Mouse (Mus musculus) ES-E14 (cell line): Measurements from ENCODE around the gene Tm2d3. TPM values are rescaled to one million over a fixed set of nuclear protein-coding genes. Genes with fewer than 3 reads are reported as not detected.

ENCODE experiments used
- DNase-seq: peaks from one replicate; pipeline ENCODE4 v3.0.0-alpha.2; 2013; ENCODE audit warnings: low read depth, low spot score
- H3K27ac ChIP-seq: 2 replicates; pipeline ENCODE4 v1.5.1; 2012; ENCODE audit warnings: low read depth, mild to moderate bottlenecking, low read length, moderate library complexity, mixed read lengths; ENCODE audit not compliant: poor library complexity, insufficient read depth, severe bottlenecking
- H3K36me3 ChIP-seq: 2 replicates; pipeline ENCODE4 v1.6.1; 2012; ENCODE audit warnings: mild to moderate bottlenecking, low read length, moderate library complexity, mixed read lengths; ENCODE audit not compliant: control insufficient read depth, poor library complexity, insufficient read depth, severe bottlenecking
- H3K4me1 ChIP-seq, 2 experiments: fragments of 150-350 bp in 1 of 2; sonication (generic) in 1 of 2; 2 replicates each; pipeline ENCODE4 v1.6.1; 2012; ENCODE audit warnings: low read length in 2 of 2, mild to moderate bottlenecking in 1 of 2, mixed read lengths in 1 of 2; ENCODE audit not compliant: control insufficient read depth in 2 of 2, insufficient read depth in 2 of 2, poor library complexity in 1 of 2
- H3K4me3 ChIP-seq, 2 experiments: fragments of 150-350 bp in 1 of 2; sonication (generic) in 1 of 2; 2 replicates each; pipeline ENCODE4 v1.5.1; 2012; ENCODE audit warnings: low read length in 2 of 2, low read depth in 1 of 2, mild to moderate bottlenecking in 1 of 2, mixed read lengths in 1 of 2; ENCODE audit not compliant: insufficient read depth in 1 of 2, poor library complexity in 1 of 2, severe bottlenecking in 1 of 2
- H3K9ac ChIP-seq: 2 replicates; pipeline ENCODE4 v1.6.1; 2012; ENCODE audit warnings: low read depth, mild to moderate bottlenecking, low read length, mixed read lengths; ENCODE audit not compliant: poor library complexity, insufficient read depth, severe bottlenecking
- H3K9me3 ChIP-seq: fragments of 150-350 bp; sonication (generic); 2 replicates; pipeline ENCODE4 v1.6.1; 2012; ENCODE audit warnings: low read depth, mild to moderate bottlenecking, low read length; ENCODE audit not compliant: control insufficient read depth, insufficient read depth
- CHD2 ChIP-seq: IDR thresholded peaks from 2 replicates; pipeline ENCODE4 v1.6.1; 2014; ENCODE audit warnings: mild to moderate bottlenecking, low read depth, low read length, inconsistent platforms
- HCFC1 ChIP-seq: IDR thresholded peaks from 2 replicates; pipeline ENCODE4 v1.6.1; 2012; ENCODE audit warnings: low read length, inconsistent platforms, borderline replicate concordance; ENCODE audit not compliant: insufficient read depth
- MAFK ChIP-seq: IDR thresholded peaks from 2 replicates; pipeline ENCODE4 v1.6.1; 2014; ENCODE audit warnings: mild to moderate bottlenecking, low read depth, low read length, inconsistent platforms; ENCODE audit not compliant: insufficient read depth
- ZC3H11A ChIP-seq: IDR thresholded peaks from 2 replicates; pipeline ENCODE4 v1.6.1; 2012; ENCODE audit warnings: low read depth, mild to moderate bottlenecking, inconsistent platforms, low read length, borderline replicate concordance
- ZNF384 ChIP-seq: IDR thresholded peaks from 2 replicates; pipeline ENCODE4 v1.6.1; 2012; ENCODE audit warnings: low read depth, low read length, inconsistent platforms
- in situ Hi-C, 2 experiments: fragments of 600-800 bp; cut with MboI; formaldehyde crosslinking; loops; one replicate each; pipeline ENCODE4 v1.15.1; 2025; ENCODE audit warnings: low sequenced_read_pairs in 2 of 2, inconsistent platforms in 1 of 2; ENCODE audit not compliant: unreplicated experiment in 2 of 2
- total RNA-seq: library from RNA; depleted of rRNA; stranded (reverse); fragments of 300-350 nt; gene quantifications from 2 replicates; pipeline ENCODE4 v1.2.3, GENCODE M21; 2012; rRNA removed

Gene Tm2d3
- total RNA-seq: 77.2 and 135 TPM in 2 replicates

DNA sequence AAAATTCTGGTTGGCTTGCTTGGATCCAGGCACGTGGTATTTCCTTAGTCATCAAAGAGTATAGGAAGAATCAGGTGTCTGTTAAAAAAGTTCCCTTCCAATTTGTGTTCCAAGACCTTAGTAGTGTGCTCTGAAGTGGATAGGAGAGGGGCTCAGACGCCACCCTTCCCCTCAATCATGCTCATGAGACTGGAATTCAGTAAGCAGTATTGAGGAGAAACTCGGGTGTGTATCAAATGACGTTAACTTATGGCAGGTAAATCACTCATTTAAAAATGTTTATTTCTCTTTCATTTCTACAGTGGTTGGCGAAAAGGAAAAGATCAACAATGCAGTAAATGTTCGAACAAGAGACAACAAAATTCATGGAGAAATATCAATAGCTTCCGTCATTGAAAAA is at the start of gene Tm2d3:
TSS of gene Tm2d3 (plus strand) at position 301 of the 400 bp plus-strand sequence.
- Histone ChIP-seq H3K9ac (no peak within 1 kb of the TSS), H3K4me1 (no peaks in the 10 kb centered on the region), H3K9me3 (no peaks in the 10 kb centered on the region), H3K27ac (no peak within 1 kb of the TSS), H3K36me3 (peaks cover 4% of the 10 kb centered on the region; the same call in 1 of the 2 replicates), H3K4me3 (no peak within 1 kb of the TSS)
- no peak for DNase-seq
- TF ChIP-seq HCFC1 (no peak), ZC3H11A (no peak)
- in situ Hi-C loops: no loop called here

DNA sequence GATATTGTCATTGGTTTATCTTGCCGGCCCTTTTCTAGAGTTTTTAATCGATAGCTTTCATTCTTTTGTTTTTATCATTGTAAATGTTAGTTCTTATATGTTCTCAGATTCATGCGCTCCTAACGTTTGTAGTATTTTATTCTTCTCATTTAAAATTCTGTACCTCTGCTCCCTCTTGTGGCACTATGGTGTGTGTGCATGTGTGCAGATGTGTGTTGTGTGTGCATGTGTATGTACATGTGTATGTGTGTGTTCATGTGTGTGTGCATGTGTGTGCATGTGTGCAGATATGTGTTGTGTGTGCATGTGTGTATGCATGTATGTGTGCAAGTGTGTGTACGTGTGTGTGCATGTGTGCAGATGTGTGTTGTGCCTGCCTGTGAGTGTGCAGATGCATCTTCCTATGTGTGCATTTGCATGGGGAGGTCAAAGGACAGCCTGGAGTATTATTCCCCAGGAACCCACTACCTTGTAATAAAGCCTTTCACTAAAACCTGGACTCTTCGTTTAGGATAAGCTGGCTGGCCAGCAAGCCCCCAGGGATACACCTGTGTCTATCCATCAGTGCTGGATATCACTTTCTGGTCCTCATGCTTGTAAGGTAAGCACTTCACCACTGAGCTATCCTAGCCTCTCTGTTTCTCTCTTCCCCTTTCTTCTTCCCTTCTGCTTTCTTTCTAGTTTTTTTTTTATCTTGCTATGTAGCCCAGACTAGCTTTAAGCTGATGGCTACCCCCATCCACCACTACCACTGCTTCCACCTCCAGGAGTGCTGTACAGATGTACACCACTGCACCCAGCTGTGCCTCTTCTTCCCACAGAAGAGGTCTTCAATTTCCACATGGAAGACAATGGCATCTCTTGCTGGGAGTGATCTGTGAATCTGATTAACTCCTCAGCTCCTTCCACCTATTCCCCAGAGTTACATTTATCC is 48.3 kb upstream of the Tm2d3 start:
- Histone ChIP-seq H3K9ac (no peak overlapping the region), H3K36me3 (peaks cover 3% of the 10 kb centered on the region), H3K9me3 (no peaks in the 10 kb centered on the region), H3K27ac (no peak overlapping the region), H3K4me1 (peaks cover 0 to 1% of the 10 kb centered on the region in 2 experiments; a peak in 1 of 4 replicates), H3K4me3 (no peak overlapping the region)
- TF ChIP-seq MAFK: no peak
- TF ChIP-seq HCFC1: no peak
- no peak for TF ChIP-seq ZC3H11A
- no peak for TF ChIP-seq ZNF384
- no peak for TF ChIP-seq CHD2
- in situ Hi-C loops: no loop called here
- DNase-seq: no peak

DNA sequence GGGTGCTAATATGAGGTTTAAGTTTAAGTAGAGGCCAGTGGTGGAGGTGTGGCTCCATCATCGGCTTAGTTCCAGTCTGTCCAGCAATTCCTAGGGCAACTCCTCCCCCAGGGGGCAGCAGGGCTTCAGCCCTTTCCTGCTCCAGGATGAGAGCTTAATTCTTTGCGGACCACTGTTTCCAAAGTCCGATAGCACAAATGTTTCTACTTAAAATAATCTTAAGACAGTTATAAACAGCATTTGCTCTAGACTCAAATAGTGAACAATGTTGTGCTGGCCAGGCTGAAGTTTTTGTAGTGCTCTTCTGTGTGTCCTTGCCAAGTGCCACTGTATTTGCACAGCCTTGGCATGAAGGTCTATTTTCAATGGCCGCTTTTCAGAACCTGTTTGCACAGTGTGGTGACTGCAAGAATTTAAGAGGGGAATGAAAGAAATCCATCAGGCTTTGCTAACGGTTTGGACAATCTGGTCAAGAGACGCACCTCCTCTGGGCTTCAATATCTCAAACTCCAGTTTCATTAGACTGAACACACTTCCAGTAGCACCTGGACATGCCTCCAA is 47.0 kb upstream of the Tm2d3 start:
- Histone ChIP-seq H3K36me3 (peaks cover 3% of the 10 kb centered on the region), H3K27ac (no peak overlapping the region), H3K9ac (no peak overlapping the region), H3K9me3 (peaks cover 2% of the 10 kb centered on the region; the same call in 1 of the 2 replicates), H3K4me1 (peaks cover 0 to 1% of the 10 kb centered on the region in 2 experiments; a peak in 1 of 4 replicates), H3K4me3 (peak overlapping the region; percentile 51 to 58)
- no peak for DNase-seq
- in situ Hi-C loops: no loop called here
- TF ChIP-seq HCFC1 (no peak), CHD2 (no peak), ZC3H11A (no peak), ZNF384 (no peak), MAFK (no peak)

DNA sequence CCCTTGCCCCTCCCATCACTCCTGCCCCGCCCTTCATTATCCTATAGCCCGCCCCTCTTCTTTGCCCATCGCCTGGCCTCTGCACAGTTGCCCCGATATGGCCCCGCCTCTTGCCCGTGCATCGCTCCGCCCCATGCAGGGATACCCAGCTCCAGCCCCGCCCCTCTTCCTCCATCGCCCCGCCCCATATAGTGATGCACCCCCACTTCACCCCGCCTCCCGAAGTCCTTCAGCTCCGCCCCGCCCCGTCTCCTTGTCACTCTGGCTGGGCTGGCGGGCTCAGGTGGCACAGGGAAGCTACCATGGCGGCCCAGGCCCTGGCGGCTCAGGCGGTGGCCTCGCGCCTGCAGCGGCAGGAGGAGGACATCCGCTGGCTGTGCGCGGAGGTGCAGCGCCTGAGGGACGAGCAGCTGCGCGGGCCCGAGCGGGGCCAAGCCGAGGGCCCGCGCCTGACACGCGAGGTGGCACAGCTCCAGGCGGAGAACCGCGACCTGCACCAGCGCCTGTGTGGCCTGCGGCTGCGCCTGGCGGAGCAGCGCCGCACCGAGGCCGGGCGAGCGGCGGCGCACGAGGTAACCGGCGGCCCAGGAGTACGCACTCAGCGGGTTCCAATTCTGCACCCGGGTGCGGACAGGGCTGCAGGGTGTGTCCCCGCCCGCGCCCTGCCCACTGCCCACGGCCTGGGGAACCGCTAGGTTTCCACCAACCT is 46.2 kb upstream of the Tm2d3 start, which contains the start of gene Tarsl2:
TSS of gene Tarsl2 (plus strand) at position 256 of the 709 bp plus-strand sequence.
- Histone ChIP-seq H3K4me1 (peaks cover 0 to 1% of the 10 kb centered on the region in 2 experiments; a peak in 1 of 4 replicates), H3K9me3 (peaks cover 2% of the 10 kb centered on the region; the same call in 1 of the 2 replicates), H3K36me3 (peaks cover 3% of the 10 kb centered on the region), H3K27ac (no peak within 1 kb of the TSS), H3K4me3 (peak within 1 kb of the TSS; percentile 91 to 92), H3K9ac (peak within 1 kb of the TSS; percentile 79)
- in situ Hi-C loops: no loop called here
- TF ChIP-seq HCFC1 (peak; percentile 51; the same call in 1 of the 2 replicates), ZNF384 (no peak), ZC3H11A (0 out of 2 replicates have a peak, but pooled peaks have one; percentile 2), MAFK (no peak), CHD2 (no peak)
- peak; percentile 94 for DNase-seq
